Mouse (Mus musculus) spleen, postnatal 36 days (tissue): ENCODE results near the gene Uap1.
"Not testable (repeated sequence)": the region's sequence is repeated elsewhere in the genome, so short reads cannot be mapped to it uniquely, and the experiment has no call there.

Experiments used
- DNase-seq, 2 experiments: peaks; one replicate each; pipeline ENCODE4 v3.0.0; 2022; ENCODE audit warnings: low spot score in 2 of 2, mixed read lengths in 1 of 2

Uap1 gene

GRCm38 (mm10) chr1:170112261-170112660, 62.5 kb downstream of the Uap1 start:
- no peak for DNase-seq

GRCm38 (mm10) chr1:170111651-170112226, 63.0 kb downstream of the Uap1 start:
- no peak for DNase-seq

GRCm38 (mm10) chr1:170110516-170111332, 64.0 kb downstream of the Uap1 start, which contains the start of gene Ddr2:
TSS of gene Ddr2 (minus strand) at chr1:170110762.
- no peak for DNase-seq

- no peak for DNase-seq
These were observed 64.8 kb downstream of the Uap1 start for GRCm38 (mm10) chr1:170109776-170110515.

GRCm38 (mm10) chr1:170102814-170103213, 71.9 kb downstream of the Uap1 start:
- DNase-seq: not testable (repeated sequence)
